Mouse (Mus musculus) limb, embryonic 15.5 days (tissue): ENCODE data around the gene Slc30a1. TPM values are rescaled to one million over a fixed set of nuclear protein-coding genes. Genes with fewer than 3 reads are reported as not detected.

Source experiments
- ATAC-seq: fragments of 200-750 bp; cut with Nextera tagmentation; 2 replicates; pipeline ENCODE4 v1.8.0; 2017; ENCODE audit warnings: low read depth, moderate TSS enrichment; ENCODE audit not compliant: insufficient number of reproducible peaks, low FRiP score, low TSS enrichment
- H3K27ac ChIP-seq: fragments of 300-500 bp; sonication (generic); 2 replicates; pipeline ENCODE4 v1.5.1; 2015; ENCODE audit warnings: moderate library complexity, mild to moderate bottlenecking, inconsistent platforms
- H3K27me3 ChIP-seq: fragments of 300-500 bp; sonication (generic); 2 replicates; pipeline ENCODE4 v1.6.1; 2015; ENCODE audit warnings: inconsistent platforms
- H3K36me3 ChIP-seq: fragments of 300-500 bp; sonication (generic); 2 replicates; pipeline ENCODE4 v1.6.1; 2015; ENCODE audit warnings: inconsistent platforms
- H3K4me1 ChIP-seq: fragments of 300-500 bp; sonication (generic); 2 replicates; pipeline ENCODE4 v1.6.1; 2015; ENCODE audit warnings: inconsistent platforms
- H3K4me2 ChIP-seq: fragments of 300-500 bp; sonication (generic); 2 replicates; pipeline ENCODE4 v1.6.1; 2015; ENCODE audit warnings: mild to moderate bottlenecking, inconsistent platforms
- H3K4me3 ChIP-seq: fragments of 300-500 bp; sonication (generic); 2 replicates; pipeline ENCODE4 v1.5.1; 2015; ENCODE audit warnings: mild to moderate bottlenecking, inconsistent platforms
- H3K9ac ChIP-seq: fragments of 300-500 bp; sonication (generic); 2 replicates; pipeline ENCODE4 v1.6.1; 2015; ENCODE audit warnings: inconsistent platforms
- H3K9me3 ChIP-seq: fragments of 300-500 bp; sonication (generic); 2 replicates; pipeline ENCODE4 v1.6.1; 2016; ENCODE audit warnings: inconsistent platforms
- WGBS: fragments of 180-500 bp; shearing (Covaris S2); methylation state at CpG from one replicate; pipeline ENCODE4 v1.1.7; 2015; 5-methylcytosine and 5-hydroxymethylcytosine counted together
- polyA plus RNA-seq: library from polyadenylated mRNA; unstranded; fragments of >200 nt; fragmentation: Nextera tagmentation; extraction: Ambion mirVana; gene quantifications from 2 replicates; pipeline ENCODE4 v1.2.1, GENCODE M21; 2015

Gene Slc30a1
- polyA plus RNA-seq, 1 experiment from 2014 or later = 4.0 TPM

DNA sequence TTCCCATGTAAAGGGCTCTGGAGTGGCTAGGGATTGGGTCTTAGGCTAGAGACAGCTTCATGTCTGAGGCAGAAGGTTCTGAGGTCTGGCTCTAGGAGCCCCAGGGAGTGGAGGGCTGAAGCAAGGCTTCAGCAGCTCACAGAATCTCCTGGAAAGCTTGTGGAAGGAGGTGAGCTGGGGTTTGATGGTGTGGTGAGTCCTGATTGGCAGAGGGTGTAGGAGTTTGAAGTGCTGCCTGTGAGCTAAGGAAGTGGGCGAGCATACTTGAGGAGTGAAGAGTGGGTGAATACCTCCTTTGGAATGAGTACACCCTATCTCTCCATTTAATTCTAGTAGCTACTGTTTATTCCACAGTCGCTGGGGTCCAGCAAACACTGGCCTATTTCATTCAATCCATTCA lies 44.0 kb downstream of the Slc30a1 start:
- H3K4me3 ChIP-seq = no peak overlapping the region
- no peaks in the 10 kb centered on the region for H3K36me3 ChIP-seq
- H3K27me3 ChIP-seq = no peaks in the 10 kb centered on the region
- WGBS = 62% methylated on average over 2 of the region's 2 CpGs
- H3K4me2 ChIP-seq = no peak overlapping the region
- no peak overlapping the region for H3K27ac ChIP-seq
- no peak overlapping the region for H3K9ac ChIP-seq
- no peak for ATAC-seq
- H3K9me3 ChIP-seq = no peaks in the 10 kb centered on the region
- no peaks in the 10 kb centered on the region for H3K4me1 ChIP-seq

- Histone ChIP-seq H3K36me3 (no peaks in the 10 kb centered on the region), H3K4me1 (no peaks in the 10 kb centered on the region), H3K9me3 (no peaks in the 10 kb centered on the region), H3K9ac (no peak overlapping the region), H3K27ac (no peak overlapping the region), H3K27me3 (no peaks in the 10 kb centered on the region), H3K4me2 (no peak overlapping the region), H3K4me3 (no peak overlapping the region)
- ATAC-seq = no peak
- WGBS = 89% methylated on average over 11 of the region's 11 CpGs
These were observed 46.3 kb downstream of the Slc30a1 start for GRCm38 (mm10) chr1:191952733-191953335.

- H3K27ac ChIP-seq = no peak overlapping the region
- ATAC-seq = no peak
- H3K4me2 ChIP-seq = no peak overlapping the region
- H3K4me3 ChIP-seq = no peak overlapping the region
- H3K4me1 ChIP-seq = no peaks in the 10 kb centered on the region
- H3K9me3 ChIP-seq = no peaks in the 10 kb centered on the region
- H3K36me3 ChIP-seq = no peaks in the 10 kb centered on the region
- no peak overlapping the region for H3K9ac ChIP-seq
- 44% methylated on average over 3 of the region's 3 CpGs for WGBS
- no peaks in the 10 kb centered on the region for H3K27me3 ChIP-seq
These were observed 48.5 kb downstream of the Slc30a1 start for GRCm38 (mm10) chr1:191955101-191955500.

GRCm38 (mm10) chr1:191956261-191956660 lies 49.7 kb downstream of the Slc30a1 start:
- H3K9me3 ChIP-seq = no peaks in the 10 kb centered on the region
- no peaks in the 10 kb centered on the region for H3K36me3 ChIP-seq
- no peak overlapping the region for H3K4me2 ChIP-seq
- no peak overlapping the region for H3K4me3 ChIP-seq
- no peak overlapping the region for H3K9ac ChIP-seq
- H3K27ac ChIP-seq = peak overlapping the region; percentile 44; the same call in 1 of the 2 replicates
- no peaks in the 10 kb centered on the region for H3K4me1 ChIP-seq
- no peaks in the 10 kb centered on the region for H3K27me3 ChIP-seq
- 0 out of 2 replicates have a peak, but pooled peaks have one; percentile 52 for ATAC-seq
- WGBS = 67% methylated on average over 3 of the region's 3 CpGs

- Histone ChIP-seq H3K4me3 (no peak overlapping the region), H3K27ac (peak overlapping the region; percentile 44; the same call in 1 of the 2 replicates), H3K36me3 (no peaks in the 10 kb centered on the region), H3K9me3 (no peaks in the 10 kb centered on the region), H3K4me2 (no peak overlapping the region), H3K9ac (no peak overlapping the region), H3K4me1 (no peaks in the 10 kb centered on the region), H3K27me3 (no peaks in the 10 kb centered on the region)
- no peak for ATAC-seq
- WGBS = 70% methylated on average over 2 of the region's 2 CpGs
These were observed 50.3 kb downstream of the Slc30a1 start for GRCm38 (mm10) chr1:191956871-191957270.

- no peak for ATAC-seq
- Histone ChIP-seq H3K9ac (no peak overlapping the region), H3K27ac (no peak overlapping the region), H3K36me3 (no peaks in the 10 kb centered on the region), H3K4me2 (no peak overlapping the region), H3K4me1 (no peaks in the 10 kb centered on the region), H3K9me3 (no peaks in the 10 kb centered on the region), H3K4me3 (no peak overlapping the region), H3K27me3 (no peaks in the 10 kb centered on the region)
- 73% methylated on average over 3 of the region's 3 CpGs for WGBS
These were observed 50.8 kb downstream of the Slc30a1 start for GRCm38 (mm10) chr1:191957321-191957720.

DNA sequence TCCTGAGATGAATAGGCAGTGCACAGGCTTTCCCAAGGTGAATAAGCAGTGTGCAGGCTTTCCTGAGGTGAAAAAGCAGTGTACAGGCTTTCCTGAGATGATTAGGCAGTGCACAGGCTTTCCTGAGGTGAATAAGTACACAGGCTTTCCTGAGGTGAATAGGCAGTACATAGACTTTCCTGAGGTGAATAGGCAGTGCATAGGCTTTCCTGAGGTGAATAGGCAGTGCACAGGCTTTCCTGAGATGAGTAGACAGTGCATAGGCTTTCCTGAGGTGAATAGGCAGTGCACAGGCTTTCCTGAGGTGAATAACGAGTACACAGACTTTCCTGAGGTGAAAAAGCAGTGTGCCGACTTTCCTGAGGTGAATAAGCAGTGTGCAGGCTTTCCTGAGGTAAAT lies 54.4 kb downstream of the Slc30a1 start:
- Histone ChIP-seq H3K4me3 (no peak overlapping the region), H3K4me2 (no peak overlapping the region), H3K36me3 (no peaks in the 10 kb centered on the region), H3K4me1 (peaks cover 6% of the 10 kb centered on the region; the same call in 1 of the 2 replicates), H3K27ac (no peak overlapping the region), H3K27me3 (no peaks in the 10 kb centered on the region), H3K9ac (no peak overlapping the region), H3K9me3 (no peaks in the 10 kb centered on the region)
- no peak for ATAC-seq
- 44% methylated on average over 2 of the region's 2 CpGs for WGBS

Other genes starting within 250 kb of the Slc30a1 start
- gene Lpgat1, start 188.9 kb upstream of the Slc30a1 start, polyA plus RNA-seq = 20.9 and 23.0 TPM in 2 replicates
- 24.2 and 25.4 TPM in 2 replicates for gene Nek2, start 85.3 kb upstream of the Slc30a1 start, polyA plus RNA-seq
- 0.37 and 0.89 TPM in 2 replicates for gene Rd3, start 70.6 kb downstream of the Slc30a1 start, polyA plus RNA-seq
- gene Traf5, start 185.8 kb downstream of the Slc30a1 start, polyA plus RNA-seq = 21.7 TPM in 2 replicates
- 33.1 and 33.8 TPM in 2 replicates for gene Rcor3, start 231.3 kb downstream of the Slc30a1 start, polyA plus RNA-seq